Mouse (Mus musculus) ES-E14 (cell line): ENCODE measurements at regions not wholly inside any gene's neighbourhood (a gene's known extent, or its start where the extent isn't known, plus 50 kb on each side); places are given as distances from the start of the nearest gene placed in this dataset.

Experiments
- DNase-seq: peaks from one replicate; pipeline ENCODE4 v3.0.0-alpha.2; 2013; ENCODE audit warnings: low read depth, low spot score
- H3K27ac ChIP-seq: 2 replicates; pipeline ENCODE4 v1.5.1; 2012; ENCODE audit warnings: low read depth, mild to moderate bottlenecking, low read length, moderate library complexity, mixed read lengths; ENCODE audit not compliant: poor library complexity, insufficient read depth, severe bottlenecking
- H3K36me3 ChIP-seq: 2 replicates; pipeline ENCODE4 v1.6.1; 2012; ENCODE audit warnings: mild to moderate bottlenecking, low read length, moderate library complexity, mixed read lengths; ENCODE audit not compliant: control insufficient read depth, poor library complexity, insufficient read depth, severe bottlenecking
- H3K4me1 ChIP-seq, 2 experiments: fragments of 150-350 bp in 1 of 2; sonication (generic) in 1 of 2; 2 replicates each; pipeline ENCODE4 v1.6.1; 2012; ENCODE audit warnings: low read length in 2 of 2, mild to moderate bottlenecking in 1 of 2, mixed read lengths in 1 of 2; ENCODE audit not compliant: control insufficient read depth in 2 of 2, insufficient read depth in 2 of 2, poor library complexity in 1 of 2
- H3K4me3 ChIP-seq, 2 experiments: fragments of 150-350 bp in 1 of 2; sonication (generic) in 1 of 2; 2 replicates each; pipeline ENCODE4 v1.5.1; 2012; ENCODE audit warnings: low read length in 2 of 2, low read depth in 1 of 2, mild to moderate bottlenecking in 1 of 2, mixed read lengths in 1 of 2; ENCODE audit not compliant: insufficient read depth in 1 of 2, poor library complexity in 1 of 2, severe bottlenecking in 1 of 2
- H3K9ac ChIP-seq: 2 replicates; pipeline ENCODE4 v1.6.1; 2012; ENCODE audit warnings: low read depth, mild to moderate bottlenecking, low read length, mixed read lengths; ENCODE audit not compliant: poor library complexity, insufficient read depth, severe bottlenecking
- H3K9me3 ChIP-seq: fragments of 150-350 bp; sonication (generic); 2 replicates; pipeline ENCODE4 v1.6.1; 2012; ENCODE audit warnings: low read depth, mild to moderate bottlenecking, low read length; ENCODE audit not compliant: control insufficient read depth, insufficient read depth
- CHD2 ChIP-seq: IDR thresholded peaks from 2 replicates; pipeline ENCODE4 v1.6.1; 2014; ENCODE audit warnings: mild to moderate bottlenecking, low read depth, low read length, inconsistent platforms
- HCFC1 ChIP-seq: IDR thresholded peaks from 2 replicates; pipeline ENCODE4 v1.6.1; 2012; ENCODE audit warnings: low read length, inconsistent platforms, borderline replicate concordance; ENCODE audit not compliant: insufficient read depth
- MAFK ChIP-seq: IDR thresholded peaks from 2 replicates; pipeline ENCODE4 v1.6.1; 2014; ENCODE audit warnings: mild to moderate bottlenecking, low read depth, low read length, inconsistent platforms; ENCODE audit not compliant: insufficient read depth
- ZC3H11A ChIP-seq: IDR thresholded peaks from 2 replicates; pipeline ENCODE4 v1.6.1; 2012; ENCODE audit warnings: low read depth, mild to moderate bottlenecking, inconsistent platforms, low read length, borderline replicate concordance
- ZNF384 ChIP-seq: IDR thresholded peaks from 2 replicates; pipeline ENCODE4 v1.6.1; 2012; ENCODE audit warnings: low read depth, low read length, inconsistent platforms
- in situ Hi-C, 2 experiments: fragments of 600-800 bp; cut with MboI; formaldehyde crosslinking; loops; one replicate each; pipeline ENCODE4 v1.15.1; 2025; ENCODE audit warnings: low sequenced_read_pairs in 2 of 2, inconsistent platforms in 1 of 2; ENCODE audit not compliant: unreplicated experiment in 2 of 2

GRCm38 (mm10) chr5:106229154-106229553 is 228.8 kb downstream of the Barhl2 start:
- no peak for TF ChIP-seq ZC3H11A
- no peak for TF ChIP-seq MAFK
- no peak for TF ChIP-seq CHD2
- TF ChIP-seq ZNF384 = no peak
- no peak for TF ChIP-seq HCFC1
- no peaks in the 10 kb centered on the region for H3K4me1 ChIP-seq
- no peak for DNase-seq
- H3K9ac ChIP-seq = no peak overlapping the region
- in situ Hi-C loops = no loop called here
- no peak overlapping the region for H3K4me3 ChIP-seq
- no peak overlapping the region for H3K27ac ChIP-seq
- H3K36me3 ChIP-seq = no peaks in the 10 kb centered on the region
- no peaks in the 10 kb centered on the region for H3K9me3 ChIP-seq

DNA sequence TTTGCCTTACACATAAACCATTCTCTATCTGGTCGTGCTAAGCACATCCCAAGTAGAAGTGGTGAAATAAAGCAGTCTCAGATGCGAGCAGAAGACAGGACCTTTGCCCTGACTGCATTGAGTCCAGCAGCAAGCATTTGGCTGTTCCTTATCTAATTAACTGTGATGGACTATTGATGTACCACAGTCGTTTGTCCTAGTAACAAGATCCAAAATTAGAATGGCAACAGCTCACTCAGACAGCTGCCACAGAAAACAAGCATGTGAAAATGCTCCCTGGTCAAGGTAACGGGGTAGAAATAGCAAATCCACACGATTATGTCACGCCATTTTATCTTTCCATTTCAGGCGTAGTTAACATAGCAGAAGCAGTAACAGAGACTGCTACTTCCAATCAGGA is 233.8 kb downstream of the Barhl2 start:
- in situ Hi-C loops = no loop called here
- Histone ChIP-seq H3K36me3 (no peaks in the 10 kb centered on the region), H3K4me3 (no peak overlapping the region), H3K9me3 (no peaks in the 10 kb centered on the region), H3K27ac (no peak overlapping the region), H3K4me1 (no peaks in the 10 kb centered on the region), H3K9ac (no peak overlapping the region)
- TF ChIP-seq HCFC1 (no peak), ZNF384 (no peak), CHD2 (no peak), ZC3H11A (no peak)
- DNase-seq = no peak

DNA sequence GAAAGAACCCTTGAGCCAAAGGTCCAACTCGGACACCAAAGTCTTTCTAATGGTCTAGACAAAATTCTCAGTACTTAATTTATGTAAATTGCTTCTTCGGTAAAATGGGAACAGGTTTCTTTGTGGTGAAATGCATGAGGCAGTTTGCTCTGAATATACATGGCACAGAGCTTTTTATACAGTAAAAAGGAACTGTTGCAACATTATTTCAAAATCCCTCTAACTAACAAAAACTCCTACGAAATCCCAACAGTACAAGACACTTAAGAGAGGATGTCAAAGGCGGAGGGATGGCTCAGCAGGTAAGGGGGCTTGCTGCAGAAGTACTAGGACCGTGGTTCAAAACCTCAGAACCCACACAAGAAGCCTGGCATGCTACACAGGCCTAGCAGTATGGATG is 248.4 kb downstream of the Barhl2 start:
- DNase-seq = no peak
- no peaks in the 10 kb centered on the region for H3K4me1 ChIP-seq
- H3K9me3 ChIP-seq = no peaks in the 10 kb centered on the region
- no peaks in the 10 kb centered on the region for H3K36me3 ChIP-seq
- no peak overlapping the region for H3K9ac ChIP-seq
- in situ Hi-C loops = no loop called here
- H3K4me3 ChIP-seq = no peak overlapping the region
- TF ChIP-seq ZNF384 (no peak), HCFC1 (no peak), ZC3H11A (no peak), CHD2 (no peak), MAFK (no peak)
- H3K27ac ChIP-seq = no peak overlapping the region

- Histone ChIP-seq H3K4me1 (no peaks in the 10 kb centered on the region), H3K9ac (no peak overlapping the region), H3K4me3 (no peak overlapping the region), H3K9me3 (no peaks in the 10 kb centered on the region), H3K36me3 (no peaks in the 10 kb centered on the region), H3K27ac (no peak overlapping the region)
- no peak for TF ChIP-seq MAFK
- no peak for TF ChIP-seq ZNF384
- TF ChIP-seq CHD2 = no peak
- no peak for TF ChIP-seq ZC3H11A
- TF ChIP-seq HCFC1 = no peak
- no peak for DNase-seq
- in situ Hi-C loops = no loop called here
Measured at GRCm38 (mm10) chr5:106207706-106208105, 250.3 kb downstream of the Barhl2 start.

DNA sequence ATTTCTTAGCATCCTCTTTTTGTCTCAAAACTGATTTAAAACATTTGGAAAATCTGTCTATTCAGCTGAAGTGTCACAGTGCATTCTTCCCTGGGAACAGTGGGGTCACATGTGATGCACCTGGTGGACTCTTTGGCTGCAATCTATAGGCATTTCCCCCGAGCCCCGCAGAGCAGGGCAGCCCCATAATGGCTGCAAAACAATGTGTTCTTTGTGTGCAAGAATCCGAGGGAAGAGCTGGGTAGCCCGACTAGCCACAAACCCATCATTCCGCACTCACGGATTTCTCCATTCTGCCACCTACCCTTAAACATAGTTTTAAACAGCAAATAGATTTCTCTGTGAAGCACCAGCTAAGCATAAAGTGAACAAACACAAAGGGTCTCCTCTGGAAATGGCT is 252.2 kb downstream of the Barhl2 start:
- Histone ChIP-seq H3K9me3 (no peaks in the 10 kb centered on the region), H3K9ac (no peak overlapping the region), H3K4me3 (no peak overlapping the region), H3K27ac (no peak overlapping the region), H3K36me3 (no peaks in the 10 kb centered on the region), H3K4me1 (no peaks in the 10 kb centered on the region)
- no peak for DNase-seq
- in situ Hi-C loops = no loop called here
- TF ChIP-seq HCFC1 (no peak), CHD2 (no peak), ZC3H11A (no peak), MAFK (no peak), ZNF384 (no peak)
